Mouse (Mus musculus) lung, postnatal 0 days (tissue): ENCODE data around the gene Aco2.

Experiments
- CTCF ChIP-seq: IDR thresholded peaks from 2 replicates; pipeline ENCODE4 v1.5.1; 2016; ENCODE audit warnings: antibody characterized with exemption, mild to moderate bottlenecking
- EP300 ChIP-seq: IDR thresholded peaks from 2 replicates; pipeline ENCODE4 v1.6.1; 2016; ENCODE audit warnings: antibody characterized with exemption, mild to moderate bottlenecking, control low read depth

- no peak for TF ChIP-seq CTCF
- TF ChIP-seq EP300 = no peak
These were observed 77.0 kb downstream of the Aco2 start for GRCm38 (mm10) chr15:81949076-81949475.
